Mouse (Mus musculus): ENCODE results near the gene Rpl36-ps4. TPM values are rescaled to one million over a fixed set of nuclear protein-coding genes. Genes with fewer than 3 reads are reported as not detected.
"Not testable (repeated sequence)": the region's sequence is repeated elsewhere in the genome, so short reads cannot be mapped to it uniquely, and the experiment has no call there.

The Rpl36-ps4 gene
- polyA plus RNA-seq, 1 experiment from 2014 or later: not detected

- no peak overlapping the region for H3K4me2 ChIP-seq (ENCODE audit: low read depth, low read length)
- WGBS (ENCODE audit: insufficient replicate concordance): 62% methylated on average over 8 of the region's 8 CpGs
- ATAC-seq: no peak
- H3K27me3 ChIP-seq (ENCODE audit: insufficient read depth, low read length): no peaks in the 10 kb centered on the region
- no peaks in the 10 kb centered on the region; the same call in 1 of the 2 replicates for H3K9me3 ChIP-seq (ENCODE audit: low read length)
- H3K4me3 ChIP-seq (ENCODE audit: low read depth, low read length): no peak overlapping the region
- no peak overlapping the region for H3K9ac ChIP-seq (replicated peaks)
- H3K27ac ChIP-seq (ENCODE audit: low read depth): no peak overlapping the region
- H3K36me3 ChIP-seq (replicated peaks; ENCODE audit: insufficient read depth, low read length): no peaks in the 10 kb centered on the region
- TF ChIP-seq CTCF (IDR thresholded peaks at IDR 0.05; ENCODE audit: low read depth): peak; percentile 36
- no peak for TF ChIP-seq EP300 (IDR thresholded peaks at IDR 0.05; ENCODE audit: low read depth)
- DNase-seq: no peak
- no peaks in the 10 kb centered on the region for H3K4me1 ChIP-seq (ENCODE audit: insufficient read depth)
Observed at GRCm38 (mm10) chr17:87958283-87958682, 37.5 kb downstream of the Rpl36-ps4 start.

DNA sequence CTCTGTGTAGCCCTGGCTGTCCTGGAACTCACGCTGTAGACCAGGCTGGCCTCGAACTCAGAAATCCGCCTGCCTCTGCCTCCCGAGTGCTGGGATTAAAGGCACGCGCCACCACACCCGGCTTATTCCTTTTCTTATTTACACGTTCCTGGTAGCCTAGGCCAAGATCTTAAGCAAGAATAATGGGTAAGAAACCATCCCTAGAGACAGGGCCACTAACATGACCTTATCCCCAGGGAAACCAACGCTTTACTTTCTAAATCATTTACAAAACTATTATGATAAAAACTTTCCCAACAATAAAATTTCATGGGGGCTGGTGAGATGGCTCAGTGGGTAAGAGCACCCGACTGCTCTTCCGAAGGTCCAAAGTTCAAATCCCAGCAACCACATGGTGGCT lies 38.6 kb downstream of the Rpl36-ps4 start:
- not testable (repeated sequence) for H3K4me3 ChIP-seq (ENCODE audit: low read depth, low read length); H3K4me2 ChIP-seq (ENCODE audit: low read depth, low read length); H3K27ac ChIP-seq (ENCODE audit: low read depth); ATAC-seq; H3K4me1 ChIP-seq (ENCODE audit: insufficient read depth); H3K27me3 ChIP-seq (ENCODE audit: insufficient read depth, low read length); H3K9ac ChIP-seq (replicated peaks); H3K9me3 ChIP-seq (ENCODE audit: low read length); DNase-seq; H3K36me3 ChIP-seq (replicated peaks; ENCODE audit: insufficient read depth, low read length)
- 83% methylated on average over 11 of the region's 11 CpGs for WGBS (ENCODE audit: insufficient replicate concordance)

DNA sequence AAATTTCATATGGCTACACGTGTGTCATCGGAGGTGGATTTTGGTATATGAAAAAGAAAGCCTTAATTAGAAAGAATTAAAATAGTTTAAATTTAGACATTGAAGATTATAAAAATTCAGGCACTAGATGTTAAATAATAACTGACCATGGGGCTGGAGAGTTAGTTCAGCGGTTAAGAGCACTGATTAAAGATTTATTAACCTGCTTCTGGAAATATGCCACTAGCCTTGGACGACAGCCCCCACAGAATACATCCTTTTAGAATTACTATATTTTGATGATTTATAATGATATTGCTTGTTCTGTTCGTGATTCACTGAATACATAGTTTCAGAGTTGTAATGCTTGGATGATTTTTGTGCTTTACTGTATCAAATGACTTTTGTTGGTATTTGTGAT lies 39.2 kb downstream of the Rpl36-ps4 start:
- H3K9me3 ChIP-seq (ENCODE audit: low read length); H3K9ac ChIP-seq (replicated peaks); H3K4me3 ChIP-seq (ENCODE audit: low read depth, low read length); H3K27me3 ChIP-seq (ENCODE audit: insufficient read depth, low read length); H3K4me2 ChIP-seq (ENCODE audit: low read depth, low read length); ATAC-seq; DNase-seq; H3K4me1 ChIP-seq (ENCODE audit: insufficient read depth); H3K27ac ChIP-seq (ENCODE audit: low read depth); H3K36me3 ChIP-seq (replicated peaks; ENCODE audit: insufficient read depth, low read length): not testable (repeated sequence)
- 76% methylated on average over 5 of the region's 5 CpGs for WGBS (ENCODE audit: insufficient replicate concordance)

DNA sequence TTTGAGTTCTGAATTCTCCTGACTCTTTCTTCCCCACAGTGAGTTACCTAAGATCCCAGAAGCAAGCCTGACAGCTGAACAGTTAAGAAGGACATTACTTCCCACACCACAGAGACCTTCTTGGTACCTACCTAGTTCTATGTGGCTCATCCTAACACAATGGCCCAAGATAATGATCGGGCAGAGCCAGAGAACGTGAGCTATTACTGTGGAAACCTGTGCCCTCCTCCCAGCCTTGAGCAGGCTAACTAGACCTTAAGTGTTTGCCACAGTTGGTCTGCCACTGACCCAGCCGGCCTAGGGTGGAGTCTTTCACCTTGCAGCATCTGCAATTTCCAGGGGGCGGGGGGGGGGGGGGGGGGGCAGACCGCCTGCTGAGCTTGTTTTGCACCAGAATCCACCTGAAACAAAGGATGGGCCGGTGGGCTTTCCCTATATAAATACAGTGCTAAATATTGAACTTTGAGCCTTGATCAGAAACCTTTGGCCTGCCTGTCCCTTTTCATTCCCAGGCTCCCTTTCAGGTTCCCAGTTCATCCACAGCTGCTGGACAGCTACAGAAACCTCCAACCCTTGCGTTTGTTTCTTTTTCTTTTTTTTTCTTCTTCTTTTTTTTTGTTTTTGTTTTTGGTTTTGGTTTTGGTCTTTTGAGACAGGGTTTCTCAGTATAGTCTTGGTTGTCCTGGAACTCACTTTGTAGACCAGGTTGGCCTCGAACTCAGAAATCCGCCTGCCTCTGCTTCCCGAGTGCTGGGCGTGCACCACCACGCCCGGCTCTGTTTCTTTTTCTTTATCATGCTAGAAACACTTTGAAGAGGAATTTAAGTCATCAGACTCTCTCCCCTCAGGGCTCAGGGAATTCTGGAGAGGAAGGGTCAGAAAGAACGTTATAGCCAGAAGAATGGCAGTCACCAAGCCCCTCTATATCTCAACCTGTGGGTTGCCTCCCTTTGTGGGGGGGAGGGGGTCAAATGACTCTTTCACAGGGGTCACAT lies 42.6 kb downstream of the Rpl36-ps4 start:
- TF ChIP-seq CTCF (IDR thresholded peaks at IDR 0.05; ENCODE audit: low read depth) (no peak), EP300 (IDR thresholded peaks at IDR 0.05; ENCODE audit: low read depth) (no peak)
- Histone ChIP-seq H3K4me3 (ENCODE audit: low read depth, low read length) (no peak overlapping the region), H3K4me2 (ENCODE audit: low read depth, low read length) (no peak overlapping the region), H3K36me3 (replicated peaks; ENCODE audit: insufficient read depth, low read length) (no peaks in the 10 kb centered on the region), H3K27me3 (ENCODE audit: insufficient read depth, low read length) (no peaks in the 10 kb centered on the region), H3K9ac (replicated peaks) (no peak overlapping the region), H3K27ac (ENCODE audit: low read depth) (no peak overlapping the region), H3K9me3 (ENCODE audit: low read length) (peaks cover 2% of the 10 kb centered on the region; the same call in 1 of the 2 replicates), H3K4me1 (ENCODE audit: insufficient read depth) (no peaks in the 10 kb centered on the region)
- ATAC-seq (no peak), DNase-seq (no peak)
- WGBS (ENCODE audit: insufficient replicate concordance): 87% methylated on average over 13 of the region's 14 CpGs

- H3K9me3 ChIP-seq (ENCODE audit: low read length); H3K27ac ChIP-seq (ENCODE audit: low read depth); DNase-seq; H3K4me1 ChIP-seq (ENCODE audit: insufficient read depth); H3K36me3 ChIP-seq (replicated peaks; ENCODE audit: insufficient read depth, low read length); H3K9ac ChIP-seq (replicated peaks); H3K27me3 ChIP-seq (ENCODE audit: insufficient read depth, low read length); H3K4me3 ChIP-seq (ENCODE audit: low read depth, low read length); H3K4me2 ChIP-seq (ENCODE audit: low read depth, low read length): not testable (repeated sequence)
- WGBS (ENCODE audit: insufficient replicate concordance): 50% methylated on average over 6 of the region's 8 CpGs
- ATAC-seq: peak; percentile 76
- TF ChIP-seq CTCF (IDR thresholded peaks at IDR 0.05; ENCODE audit: low read depth): 0 out of 2 replicates have a peak, but pooled peaks have one; percentile 8
Observed at GRCm38 (mm10) chr17:87968483-87968926, 47.7 kb downstream of the Rpl36-ps4 start.

Other genes with a start within 250 kb of the Rpl36-ps4 start
- gene Msh2, start 248.6 kb upstream of the Rpl36-ps4 start, polyA plus RNA-seq (2015; fragmentation: Nextera tagmentation; extraction: Ambion mirVana): 15.5 and 16.1 TPM in 2 replicates
- gene Kcnk12, start 123.0 kb upstream of the Rpl36-ps4 start, polyA plus RNA-seq (2015; fragmentation: Nextera tagmentation; extraction: Ambion mirVana): 0.52 and 1.2 TPM in 2 replicates
- gene Msh6, start 54.1 kb downstream of the Rpl36-ps4 start, polyA plus RNA-seq (2015; fragmentation: Nextera tagmentation; extraction: Ambion mirVana): 8.9 and 11.7 TPM in 2 replicates
- gene Fbxo11, start 144.3 kb downstream of the Rpl36-ps4 start, polyA plus RNA-seq (2015; fragmentation: Nextera tagmentation; extraction: Ambion mirVana): 4.1 and 4.7 TPM in 2 replicates

Measured in liver, postnatal 0 days (tissue).